Mouse (Mus musculus): Measurements from ENCODE around the gene Cavin1. TPM values are rescaled to one million over a fixed set of nuclear protein-coding genes. Genes with fewer than 3 reads are reported as not detected.

The Cavin1 gene
- 133 TPM for polyA plus RNA-seq (2014; fragmentation: Illumina TruSeq; extraction: RNeasy Lipid Tissue Mini Kit (QIAGEN cat#74804); ENCODE audit: low read depth, low replicate concordance)

DNA sequence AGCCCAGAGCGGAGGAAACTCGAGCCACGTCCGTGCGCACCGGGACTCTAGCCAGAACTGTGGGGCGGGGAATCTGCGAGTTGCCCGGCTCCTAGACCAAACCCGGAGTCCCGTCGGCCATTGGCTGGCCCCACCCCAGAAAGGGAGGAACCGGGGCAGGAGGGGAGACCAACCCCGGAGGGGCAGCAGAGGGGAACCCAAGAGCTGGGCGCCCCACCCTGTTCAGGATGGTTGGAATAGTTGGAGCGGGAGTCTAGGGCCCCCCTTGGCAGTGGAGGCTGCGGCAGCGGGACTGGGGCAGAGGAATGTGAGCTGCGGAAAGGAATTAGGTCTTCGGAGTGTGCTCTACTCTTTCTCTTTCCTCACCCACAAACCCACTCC lies at the start of gene Cavin1:
Cavin1 (minus strand) TSS at position 331 of the 381 bp plus-strand sequence.

DNA sequence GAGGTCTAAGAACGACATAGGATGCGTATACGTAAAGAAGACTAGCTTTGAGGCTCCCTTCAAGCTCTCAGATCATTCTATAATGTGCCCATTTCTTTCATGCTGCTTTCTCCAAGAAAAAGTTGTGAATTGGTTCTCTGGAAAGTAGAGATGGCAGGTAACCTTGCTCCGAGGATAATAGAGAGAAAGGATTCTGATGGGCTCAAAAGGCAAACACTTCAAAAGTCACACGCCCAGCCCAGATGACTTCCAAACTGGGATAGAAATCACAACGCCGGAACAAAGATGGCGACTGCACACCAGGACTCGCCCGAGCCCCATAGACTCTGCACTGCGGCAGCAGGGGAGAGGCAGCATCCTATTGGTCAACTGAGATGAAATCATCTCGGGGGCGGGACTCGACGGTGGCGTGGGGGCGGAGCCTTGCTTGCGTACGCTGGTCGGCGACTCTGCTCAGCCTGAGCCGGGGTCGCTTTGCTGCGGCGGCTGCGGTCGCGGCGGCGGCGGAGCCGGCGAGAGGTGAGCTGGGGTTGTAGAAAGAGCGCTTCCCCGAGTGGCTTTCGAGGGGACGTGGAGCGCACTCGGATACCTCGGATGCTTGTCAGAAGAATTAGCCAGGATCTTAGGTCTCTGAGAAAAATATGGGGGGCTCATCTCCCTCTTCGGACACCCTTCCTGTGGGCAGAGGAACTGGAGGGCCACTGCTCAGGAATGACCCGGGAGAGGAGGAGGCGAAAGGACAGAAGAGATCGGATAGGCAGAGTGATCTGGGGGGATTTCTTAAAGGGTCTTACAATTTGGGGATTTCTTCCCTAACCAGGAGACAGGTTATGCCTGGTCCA lies 38.6 kb upstream of the Cavin1 start, which contains the start of gene Atp6v0a1:
Atp6v0a1 (plus strand) TSS at position 407 of the 842 bp plus-strand sequence.

DNA sequence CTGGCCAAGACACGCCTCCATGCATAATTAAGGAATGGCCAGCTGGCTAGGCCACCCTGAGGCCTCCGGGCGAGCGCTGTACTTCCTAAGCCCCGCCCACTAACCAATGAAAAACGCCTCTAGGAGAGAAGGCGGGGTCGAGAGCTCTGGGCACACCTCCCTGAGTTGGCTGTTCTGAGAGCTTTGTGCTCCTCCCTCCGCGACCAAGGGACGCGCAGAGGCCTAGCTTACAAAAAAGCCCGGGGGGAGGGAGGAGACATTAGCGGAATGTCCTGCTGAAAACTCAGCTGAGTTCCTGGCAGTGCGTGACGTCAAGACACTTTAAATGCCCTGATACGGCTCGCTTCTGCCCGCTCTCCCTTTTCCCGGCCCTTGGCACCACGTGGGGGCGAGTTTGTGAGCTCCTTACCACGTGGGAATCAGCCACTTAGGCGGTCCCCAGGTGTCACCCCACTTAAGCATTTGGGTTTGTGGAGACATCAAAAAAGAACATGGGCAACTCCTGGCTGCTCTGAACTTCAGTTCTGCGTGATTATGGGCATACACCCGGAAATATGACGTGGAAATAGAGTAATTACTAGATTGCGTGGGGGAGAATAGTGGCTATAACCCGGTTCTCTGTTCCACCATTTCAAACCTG lies 31.1 kb downstream of the Cavin1 start, which contains the start of gene Stat3:
Stat3 (minus strand) TSS at position 29 of the 640 bp plus-strand sequence.

Other genes starting within 250 kb of the Cavin1 start
- gene Rab5c, start 232.7 kb downstream of the Cavin1 start, polyA plus RNA-seq (2014; fragmentation: Illumina TruSeq; extraction: RNeasy Lipid Tissue Mini Kit (QIAGEN cat#74804); ENCODE audit: low read depth, low replicate concordance) = 55.1 TPM
- not detected for gene Kcnh4, start 210.9 kb downstream of the Cavin1 start, polyA plus RNA-seq (2014; fragmentation: Illumina TruSeq; extraction: RNeasy Lipid Tissue Mini Kit (QIAGEN cat#74804); ENCODE audit: low read depth, low replicate concordance)
- not detected for gene Hcrt, start 208.0 kb downstream of the Cavin1 start, polyA plus RNA-seq (2014; fragmentation: Illumina TruSeq; extraction: RNeasy Lipid Tissue Mini Kit (QIAGEN cat#74804); ENCODE audit: low read depth, low replicate concordance)
- gene Ghdc, start 199.9 kb downstream of the Cavin1 start, polyA plus RNA-seq (2014; fragmentation: Illumina TruSeq; extraction: RNeasy Lipid Tissue Mini Kit (QIAGEN cat#74804); ENCODE audit: low read depth, low replicate concordance) = 14.6 TPM
- 38.3 TPM for gene Stat5b, start 120.2 kb downstream of the Cavin1 start, polyA plus RNA-seq (2014; fragmentation: Illumina TruSeq; extraction: RNeasy Lipid Tissue Mini Kit (QIAGEN cat#74804); ENCODE audit: low read depth, low replicate concordance)
- 22.1 TPM for gene Stat5a, start 111.5 kb downstream of the Cavin1 start, polyA plus RNA-seq (2014; fragmentation: Illumina TruSeq; extraction: RNeasy Lipid Tissue Mini Kit (QIAGEN cat#74804); ENCODE audit: low read depth, low replicate concordance)
- gene Stat3, start 31.3 kb downstream of the Cavin1 start, polyA plus RNA-seq (2014; fragmentation: Illumina TruSeq; extraction: RNeasy Lipid Tissue Mini Kit (QIAGEN cat#74804); ENCODE audit: low read depth, low replicate concordance) = 83.2 TPM
- gene Atp6v0a1, start 38.6 kb upstream of the Cavin1 start, polyA plus RNA-seq (2014; fragmentation: Illumina TruSeq; extraction: RNeasy Lipid Tissue Mini Kit (QIAGEN cat#74804); ENCODE audit: low read depth, low replicate concordance) = 72.1 TPM
- 10.5 TPM for gene Naglu, start 99.1 kb upstream of the Cavin1 start, polyA plus RNA-seq (2014; fragmentation: Illumina TruSeq; extraction: RNeasy Lipid Tissue Mini Kit (QIAGEN cat#74804); ENCODE audit: low read depth, low replicate concordance)
- gene Hsd17b1, start 107.5 kb upstream of the Cavin1 start, polyA plus RNA-seq (2014; fragmentation: Illumina TruSeq; extraction: RNeasy Lipid Tissue Mini Kit (QIAGEN cat#74804); ENCODE audit: low read depth, low replicate concordance) = 0.81 TPM
- gene Coasy, start 111.7 kb upstream of the Cavin1 start, polyA plus RNA-seq (2014; fragmentation: Illumina TruSeq; extraction: RNeasy Lipid Tissue Mini Kit (QIAGEN cat#74804); ENCODE audit: low read depth, low replicate concordance) = 18.0 TPM
- 35.5 TPM for gene Mlx, start 116.4 kb upstream of the Cavin1 start, polyA plus RNA-seq (2014; fragmentation: Illumina TruSeq; extraction: RNeasy Lipid Tissue Mini Kit (QIAGEN cat#74804); ENCODE audit: low read depth, low replicate concordance)
- 4.0 TPM for gene Psmc3ip, start 124.5 kb upstream of the Cavin1 start, polyA plus RNA-seq (2014; fragmentation: Illumina TruSeq; extraction: RNeasy Lipid Tissue Mini Kit (QIAGEN cat#74804); ENCODE audit: low read depth, low replicate concordance)
- 35.9 TPM for gene Retreg3, start 149.0 kb upstream of the Cavin1 start, polyA plus RNA-seq (2014; fragmentation: Illumina TruSeq; extraction: RNeasy Lipid Tissue Mini Kit (QIAGEN cat#74804); ENCODE audit: low read depth, low replicate concordance)
- gene Tubg1, start 149.1 kb upstream of the Cavin1 start, polyA plus RNA-seq (2014; fragmentation: Illumina TruSeq; extraction: RNeasy Lipid Tissue Mini Kit (QIAGEN cat#74804); ENCODE audit: low read depth, low replicate concordance) = 30.3 TPM
- 2.6 TPM for gene Tubg2, start 185.0 kb upstream of the Cavin1 start, polyA plus RNA-seq (2014; fragmentation: Illumina TruSeq; extraction: RNeasy Lipid Tissue Mini Kit (QIAGEN cat#74804); ENCODE audit: low read depth, low replicate concordance)
- gene Cntnap1, start 199.6 kb upstream of the Cavin1 start, polyA plus RNA-seq (2014; fragmentation: Illumina TruSeq; extraction: RNeasy Lipid Tissue Mini Kit (QIAGEN cat#74804); ENCODE audit: low read depth, low replicate concordance) = 2.4 TPM
- gene Plekhh3, start 200.5 kb upstream of the Cavin1 start, polyA plus RNA-seq (2014; fragmentation: Illumina TruSeq; extraction: RNeasy Lipid Tissue Mini Kit (QIAGEN cat#74804); ENCODE audit: low read depth, low replicate concordance) = 16.2 TPM
- not detected for gene Ccr10, start 204.6 kb upstream of the Cavin1 start, polyA plus RNA-seq (2014; fragmentation: Illumina TruSeq; extraction: RNeasy Lipid Tissue Mini Kit (QIAGEN cat#74804); ENCODE audit: low read depth, low replicate concordance)